Mouse (Mus musculus): ENCODE measurements around the gene Sec14l3.

- TF ChIP-seq CTCF (IDR thresholded peaks at IDR 0.05; ENCODE audit: insufficient read depth, low read length) (no peak), POLR2A (IDR thresholded peaks at IDR 0.05; ENCODE audit: borderline replicate concordance, extremely low read depth, low read depth, low read length) (no peak)
Measured at GRCm38 (mm10) chr11:4062523-4062922, 2.1 kb upstream of the Sec14l3 start.

All from lung, adult 2 months (tissue).